Mouse (Mus musculus) granulocyte monocyte progenitor cell, adult 5-6 weeks (primary cell): ENCODE data around the gene Hoxd8. TPM values are rescaled to one million over a fixed set of nuclear protein-coding genes. Genes with fewer than 3 reads are reported as not detected.

ENCODE experiments used
- ATAC-seq: replicated peaks from 2 replicates; pipeline ENCODE4 v1.8.0; 2016; ENCODE audit warnings: mild to moderate bottlenecking, moderate TSS enrichment, inconsistent platforms; ENCODE audit not compliant: poor library complexity, severe bottlenecking
- total RNA-seq, 2 experiments: library from RNA; stranded (forward) in 1 of 2; stranded (reverse) in 1 of 2; fragments of 200-712, 200-1000 nt in 1 of 2; fragments of >200 nt in 1 of 2; fragmentation: Nextera tagmentation in 1 of 2; gene quantifications; 2 replicates each; pipeline ENCODE4 v1.2.3; 2014 to 2017

Hoxd8 gene
- total RNA-seq, 2 experiments from 2014 or later = not detected

- no peak for ATAC-seq
Measured at GRCm38 (mm10) chr2:74669230-74669578, 35.2 kb upstream of the Hoxd8 start.

GRCm38 (mm10) chr2:74669650-74670235 is 34.7 kb upstream of the Hoxd8 start:
- no peak for ATAC-seq

- ATAC-seq = no peak
Measured at GRCm38 (mm10) chr2:74670632-74671188, 33.7 kb upstream of the Hoxd8 start.

GRCm38 (mm10) chr2:74671847-74672246 is 32.6 kb upstream of the Hoxd8 start:
- ATAC-seq = no peak

GRCm38 (mm10) chr2:74672481-74673362 is 31.7 kb upstream of the Hoxd8 start:
- ATAC-seq = peak; percentile 82

- ATAC-seq = no peak
Measured at GRCm38 (mm10) chr2:74673835-74674425, 30.5 kb upstream of the Hoxd8 start.

- ATAC-seq = no peak
Measured at GRCm38 (mm10) chr2:74674881-74675665, 29.3 kb upstream of the Hoxd8 start, which contains the start of gene Hoxd12. Gene Hoxd12, plus strand, starts transcription at chr2:74675013.

- ATAC-seq = no peak
Measured at GRCm38 (mm10) chr2:74675666-74676282, 28.6 kb upstream of the Hoxd8 start.

GRCm38 (mm10) chr2:74676376-74677052 is 27.9 kb upstream of the Hoxd8 start:
- ATAC-seq = no peak

GRCm38 (mm10) chr2:74677106-74677505 is 27.3 kb upstream of the Hoxd8 start:
- ATAC-seq = no peak

GRCm38 (mm10) chr2:74678891-74679595 is 25.4 kb upstream of the Hoxd8 start, which contains the start of gene Hoxd11:
Gene Hoxd11, plus strand, starts transcription at chr2:74679557.
- ATAC-seq = no peak

- no peak for ATAC-seq
Measured at GRCm38 (mm10) chr2:74679596-74679971, 24.8 kb upstream of the Hoxd8 start.

- ATAC-seq = peak; percentile 71
Measured at GRCm38 (mm10) chr2:74679980-74680379, 24.4 kb upstream of the Hoxd8 start.

GRCm38 (mm10) chr2:74680561-74681398 is 23.6 kb upstream of the Hoxd8 start:
- ATAC-seq = no peak

GRCm38 (mm10) chr2:74681594-74682531 is 22.6 kb upstream of the Hoxd8 start:
- ATAC-seq = peak; percentile 15; the same call in 1 of the 2 replicates

GRCm38 (mm10) chr2:74682796-74683195 is 21.6 kb upstream of the Hoxd8 start:
- ATAC-seq = no peak
